Mouse (Mus musculus) heart, postnatal 36 days (tissue): Measurements from ENCODE around the gene Mars. TPM values are rescaled to one million over a fixed set of nuclear protein-coding genes. Genes with fewer than 3 reads are reported as not detected.
"Not testable (repeated sequence)": the region's sequence is repeated elsewhere in the genome, so short reads cannot be mapped to it uniquely, and the experiment has no call there.

Experiments
- DNase-seq, 2 experiments: peaks; one replicate each; pipeline ENCODE4 v3.0.0; 2021 to 2022
- intact Hi-C: fragments of 180-260 bp; cut with DNase I; formaldehyde crosslinking; loops from one replicate; pipeline ENCODE4 v1.15.1; 2025
- total RNA-seq, 2 experiments: library from RNA; stranded (reverse); gene quantifications; 2 replicates each; pipeline ENCODE4 v1.2.3; 2021

The Mars gene
- total RNA-seq, 2 experiments from 2014 or later, result 41.0 to 46.4 TPM

GRCm38 (mm10) chr10:127314950-127315349, 3.4 kb upstream of the Mars start:
- intact Hi-C loops, DNase-seq: not testable (repeated sequence)

- intact Hi-C loops, DNase-seq: not testable (repeated sequence)
These were observed 1.9 kb upstream of the Mars start for GRCm38 (mm10) chr10:127313516-127313915.

- DNase-seq, result no peak
- intact Hi-C loops, result loop anchor here (1.0 kb wide), 1 partner anchor 47 kb away; the partner anchor contains the start of gene Dctn2
These were observed 1.3 kb upstream of the Mars start for GRCm38 (mm10) chr10:127312858-127313257.

GRCm38 (mm10) chr10:127312356-127312676, 730 bp upstream of the Mars start:
- intact Hi-C loops, result loop anchor here (1.0 kb wide), 1 partner anchor 46 kb away; the partner anchor contains the start of gene Dctn2
- DNase-seq, result peak; percentile 85 to 88

- intact Hi-C loops, result loop anchor here (1.0 kb wide), 1 partner anchor 19 kb away; no protein-coding TSS in a partner anchor
- no peak for DNase-seq
These were observed 787 bp downstream of the Mars start for GRCm38 (mm10) chr10:127310523-127311475.

- DNase-seq, intact Hi-C loops: not testable (repeated sequence)
These were observed 2.4 kb downstream of the Mars start for GRCm38 (mm10) chr10:127309167-127309566.

- intact Hi-C loops, result no loop called here
- DNase-seq, result no peak
These were observed 8.4 kb downstream of the Mars start for GRCm38 (mm10) chr10:127303136-127303535.

GRCm38 (mm10) chr10:127300361-127300760, 11.2 kb downstream of the Mars start:
- no peak for DNase-seq

GRCm38 (mm10) chr10:127297015-127297871, 14.3 kb downstream of the Mars start:
- no peak for DNase-seq
- intact Hi-C loops, result no loop called here

More at GRCm38 (mm10) chr10:127300361-127300760, 11.2 kb downstream of the Mars start:
- intact Hi-C loops, result no loop called here

GRCm38 (mm10) chr10:127295986-127296794, 15.4 kb downstream of the Mars start:
- DNase-seq, result no peak
- intact Hi-C loops, result no loop called here

- intact Hi-C loops, result loop anchor here (5.0 kb wide), 1 partner anchor 797 kb away; the partner anchor contains the start of gene Baz2a
- DNase-seq, result no peak
These were observed 16.6 kb downstream of the Mars start for GRCm38 (mm10) chr10:127294895-127295510.

- intact Hi-C loops, result loop anchor here (5.0 kb wide), 1 partner anchor 799 kb away; the partner anchor contains the start of gene Baz2a
- DNase-seq, result no peak
These were observed 17.9 kb downstream of the Mars start for GRCm38 (mm10) chr10:127293590-127294113.

GRCm38 (mm10) chr10:127292987-127293538, 18.5 kb downstream of the Mars start:
- peak in 1 of 2 experiments; percentile 63 for DNase-seq
- intact Hi-C loops, result loop anchor here (5.0 kb wide), 1 partner anchor 799 kb away; the partner anchor contains the start of gene Baz2a

- intact Hi-C loops, result loop anchor here (1.0 to 5.0 kb wide), 2 partner anchors 19 to 800 kb away; partner anchors contain the start of genes Baz2a and Mars
- DNase-seq, result no peak
These were observed 19.5 kb downstream of the Mars start for GRCm38 (mm10) chr10:127291881-127292638.

GRCm38 (mm10) chr10:127290930-127291880, 20.4 kb downstream of the Mars start:
- DNase-seq, result peak in 1 of 2 experiments; percentile 65
- intact Hi-C loops, result loop anchor here (1.0 to 5.0 kb wide), 2 partner anchors 20 to 801 kb away; partner anchors contain the start of genes Baz2a and Mars

GRCm38 (mm10) chr10:127290307-127290929, 21.2 kb downstream of the Mars start:
- intact Hi-C loops, result loop anchor here (5.0 kb wide), 1 partner anchor 802 kb away; the partner anchor contains the start of gene Baz2a

More at GRCm38 (mm10) chr10:127290307-127290929, 21.2 kb downstream of the Mars start:
- peak; percentile 99 for DNase-seq
